11 mouse cellular contexts compared by ENCODE assay signal in genomic region chr3:97823438-97823837, GRCm38 (mm10).
DNase-seq lines count a peak whose midpoint lies in the region; ATAC-seq and TF ChIP-seq lines count a peak whose summit lies in the region.
"Had no signal": no experiment of that assay in that cellular context is flagged by ENCODE, and none has a peak within 500 bp of the region (broad histone marks: within the 10 kb centered on the region; RNA-seq: fewer than 3 reads in every experiment).

No protein-coding gene starts in this region.

- H3K9ac ChIP-seq in midbrain, embryonic 11.5 days (ENCODE audit: low read length): no peak overlapping the region
- H3K9ac ChIP-seq in midbrain, embryonic 14.5 days (replicated peaks; ENCODE audit: low read length): no peak overlapping the region
- H3K9ac ChIP-seq in heart, postnatal 0 days (replicated peaks; ENCODE audit: low read depth, low read length): peak overlapping the region; percentile 86
- no peak overlapping the region for H3K9ac ChIP-seq in stomach, embryonic 16.5 days (ENCODE audit: low read length)

- H3K27me3 ChIP-seq in heart, embryonic 10.5 days (ENCODE audit: insufficient read depth, poor library complexity, severe bottlenecking): 0 out of 2 replicates have a peak, but pooled peaks cover 8% of the 10 kb centered on the region
- H3K27me3 ChIP-seq in midbrain, embryonic 11.5 days (ENCODE audit: control insufficient read depth, insufficient read depth, low read length): no peaks in the 10 kb centered on the region; the same call in 1 of the 2 replicates
- peaks cover 9% of the 10 kb centered on the region for H3K27me3 ChIP-seq in midbrain, embryonic 14.5 days (ENCODE audit: control insufficient read depth, insufficient read depth, low read length)
- H3K27me3 ChIP-seq in heart, postnatal 0 days (ENCODE audit: control insufficient read depth, insufficient read depth, low read length): no peaks in the 10 kb centered on the region
- H3K27me3 ChIP-seq in stomach, embryonic 16.5 days (ENCODE audit: control insufficient read depth, insufficient read depth, low read length): peaks cover 5% of the 10 kb centered on the region; the same call in 1 of the 2 replicates

- H3K4me1 ChIP-seq in heart, embryonic 10.5 days: peaks cover 46% of the 10 kb centered on the region
- H3K4me1 ChIP-seq in midbrain, embryonic 11.5 days (ENCODE audit: control insufficient read depth, insufficient read depth, low read length): peaks cover 12% of the 10 kb centered on the region
- H3K4me1 ChIP-seq in midbrain, embryonic 14.5 days (ENCODE audit: control insufficient read depth, insufficient read depth, low read length): peaks cover 16% of the 10 kb centered on the region; the same call in 1 of the 2 replicates
- peaks cover 25% of the 10 kb centered on the region; the same call in 1 of the 2 replicates for H3K4me1 ChIP-seq in heart, postnatal 0 days (ENCODE audit: control insufficient read depth, insufficient read depth)
- H3K4me1 ChIP-seq in stomach, embryonic 16.5 days (ENCODE audit: control insufficient read depth, insufficient read depth, low read length): peaks cover 11% of the 10 kb centered on the region; the same call in 1 of the 2 replicates

- TF ChIP-seq CTCF in heart, postnatal 0 days (IDR thresholded peaks at IDR 0.05; ENCODE audit: low read depth): no peak
- no peak for TF ChIP-seq CTCF in left cerebral cortex, adult 2 months (IDR thresholded peaks at IDR 0.05)

- H3K27ac ChIP-seq in heart, embryonic 10.5 days: peak overlapping the region; percentile 92
- H3K27ac ChIP-seq in midbrain, embryonic 11.5 days (ENCODE audit: low read depth, low read length): no peak overlapping the region
- no peak overlapping the region for H3K27ac ChIP-seq in midbrain, embryonic 14.5 days (replicated peaks; ENCODE audit: low read depth, low read length)
- H3K27ac ChIP-seq in heart, postnatal 0 days (ENCODE audit: low read depth): peak overlapping the region; percentile 98
- H3K27ac ChIP-seq in stomach, embryonic 16.5 days (ENCODE audit: low read length): no peak overlapping the region
- H3K27ac ChIP-seq in left cerebral cortex, adult 2 months: no peak overlapping the region

- no peaks in the 10 kb centered on the region for H3K9me3 ChIP-seq in heart, embryonic 10.5 days
- H3K9me3 ChIP-seq in midbrain, embryonic 11.5 days (ENCODE audit: control insufficient read depth, low read length): no peaks in the 10 kb centered on the region
- no peaks in the 10 kb centered on the region for H3K9me3 ChIP-seq in midbrain, embryonic 14.5 days (ENCODE audit: control insufficient read depth, low read length)
- H3K9me3 ChIP-seq in heart, postnatal 0 days (replicated peaks; ENCODE audit: control insufficient read depth, low read length): no peaks in the 10 kb centered on the region
- no peaks in the 10 kb centered on the region for H3K9me3 ChIP-seq in stomach, embryonic 16.5 days (replicated peaks; ENCODE audit: control insufficient read depth, low read length)

- ATAC-seq in midbrain, embryonic 11.5 days (ENCODE audit: low FRiP score): 0 out of 2 replicates have a peak, but pooled peaks have one; percentile 33
- no peak for ATAC-seq in midbrain, embryonic 14.5 days (ENCODE audit: low FRiP score, low TSS enrichment)
- ATAC-seq in heart, postnatal 0 days (ENCODE audit: insufficient read depth, low read depth): no peak
- no peak for ATAC-seq in stomach, embryonic 16.5 days (ENCODE audit: insufficient read depth, low FRiP score)
- ATAC-seq: CD4-positive, CD25-positive, alpha-beta regulatory T cell, adult 4 months; hindbrain, embryonic 16.5 days had no signal

- TF ChIP-seq EP300 in heart, postnatal 0 days (IDR thresholded peaks at IDR 0.05; ENCODE audit: low read depth): no peak

- H3K4me3 ChIP-seq in heart, embryonic 10.5 days: peak overlapping the region; percentile 72
- H3K4me3 ChIP-seq in midbrain, embryonic 11.5 days (ENCODE audit: low read depth, low read length): peak overlapping the region; percentile 46; the same call in 1 of the 2 replicates
- H3K4me3 ChIP-seq in midbrain, embryonic 14.5 days (replicated peaks; ENCODE audit: low read depth, low read length): no peak overlapping the region
- peak overlapping the region; percentile 79 for H3K4me3 ChIP-seq in heart, postnatal 0 days (ENCODE audit: low read depth, low read length)
- H3K4me3 ChIP-seq in stomach, embryonic 16.5 days (replicated peaks; ENCODE audit: low read length): 0 out of 2 replicates have a peak overlapping the region, but pooled peaks have one; percentile 57
- H3K4me3 ChIP-seq in left cerebral cortex, adult 2 months: no peak overlapping the region

- intact Hi-C loops in heart, postnatal 10 days (cut with DNase I): no loop called here
- intact Hi-C loops in left cerebral cortex, adult 2 months (cut with DNase I): no loop called here

- no peak for DNase-seq in heart, embryonic 10.5 days (ENCODE audit: low spot score)
- no peak for DNase-seq in heart, postnatal 10 days
- no peak for DNase-seq in midbrain, embryonic 11.5 days (ENCODE audit: low spot score, missing footprints)
- no peak for DNase-seq in midbrain, embryonic 14.5 days
- no peak for DNase-seq in heart, postnatal 0 days (ENCODE audit: low spot score)
- DNase-seq in frontal cortex, postnatal 14 days (ENCODE audit: low spot score in 2 of 2): no peak
- DNase-seq in left cerebral cortex, adult 2 months (ENCODE audit: extremely low spot score in 1 of 2, low spot score in 2 of 2): no peak
- DNase-seq: cerebellum, adult 11 months had no signal

- H3K4me2 ChIP-seq in midbrain, embryonic 11.5 days: peak overlapping the region; percentile 92
- no peak overlapping the region for H3K4me2 ChIP-seq in midbrain, embryonic 14.5 days (ENCODE audit: low read length)
- H3K4me2 ChIP-seq in heart, postnatal 0 days (ENCODE audit: low read depth, low read length): peak overlapping the region; percentile 72
- peak overlapping the region; percentile 96 for H3K4me2 ChIP-seq in stomach, embryonic 16.5 days (ENCODE audit: low read depth, low read length)

- H3K36me3 ChIP-seq in heart, embryonic 10.5 days: no peaks in the 10 kb centered on the region
- no peaks in the 10 kb centered on the region for H3K36me3 ChIP-seq in midbrain, embryonic 11.5 days (ENCODE audit: control insufficient read depth, insufficient read depth, low read length)
- H3K36me3 ChIP-seq in midbrain, embryonic 14.5 days (ENCODE audit: control insufficient read depth, insufficient read depth, low read length): no peaks in the 10 kb centered on the region
- H3K36me3 ChIP-seq in heart, postnatal 0 days (replicated peaks; ENCODE audit: control insufficient read depth, insufficient read depth, low read length): no peaks in the 10 kb centered on the region; the same call in 1 of the 2 replicates
- no peaks in the 10 kb centered on the region for H3K36me3 ChIP-seq in stomach, embryonic 16.5 days (ENCODE audit: control insufficient read depth, insufficient read depth, low read length)

- 20% methylated on average over 6 of the region's 6 CpGs for WGBS in heart, embryonic 10.5 days
- WGBS in midbrain, embryonic 11.5 days: 18% methylated on average over 6 of the region's 6 CpGs
- WGBS in midbrain, embryonic 14.5 days: 25% methylated on average over 6 of the region's 6 CpGs
- WGBS in heart, postnatal 0 days: 16% methylated on average over 6 of the region's 6 CpGs
- 39% methylated on average over 6 of the region's 6 CpGs for WGBS in stomach, embryonic 16.5 days

Comparison
In these comparisons a context has a peak if more than half of its experiments do, and no peak if none do; other contexts are left out.
1. H3K4me3 ChIP-seq: peak in heart, embryonic 10.5 days (single experiment), midbrain, embryonic 11.5 days (single experiment), heart, postnatal 0 days (single experiment) and stomach, embryonic 16.5 days (single experiment); none in midbrain, embryonic 14.5 days (single experiment) and left cerebral cortex, adult 2 months (single experiment).
2. H3K27ac ChIP-seq: peak in heart, embryonic 10.5 days (single experiment) and heart, postnatal 0 days (single experiment); none in midbrain, embryonic 11.5 days (single experiment), midbrain, embryonic 14.5 days (single experiment), stomach, embryonic 16.5 days (single experiment) and left cerebral cortex, adult 2 months (single experiment).